Mouse (Mus musculus) stomach, embryonic 16.5 days (tissue): ENCODE measurements around the gene 1190005I06Rik. TPM values are rescaled to one million over a fixed set of nuclear protein-coding genes. Genes with fewer than 3 reads are reported as not detected.

ENCODE experiments used
- ATAC-seq: fragments of 200-750 bp; cut with Nextera tagmentation; 2 replicates; pipeline ENCODE4 v1.8.0; 2017; ENCODE audit warnings: moderate number of reproducible peaks, moderate TSS enrichment; ENCODE audit not compliant: insufficient read depth, low FRiP score
- H3K27ac ChIP-seq: fragments of 300-500 bp; sonication (generic); 2 replicates; pipeline ENCODE4 v1.5.1; 2014; ENCODE audit warnings: low read length
- H3K27me3 ChIP-seq: fragments of 300-500 bp; sonication (generic); 2 replicates; pipeline ENCODE4 v1.6.1; 2014; ENCODE audit warnings: low read length, control low read depth, mixed read lengths; ENCODE audit not compliant: control insufficient read depth, insufficient read depth
- H3K36me3 ChIP-seq: fragments of 300-500 bp; sonication (generic); 2 replicates; pipeline ENCODE4 v1.6.1; 2014; ENCODE audit warnings: low read length; ENCODE audit not compliant: control insufficient read depth, insufficient read depth
- H3K4me1 ChIP-seq: fragments of 300-500 bp; sonication (generic); 2 replicates; pipeline ENCODE4 v1.6.1; 2014; ENCODE audit warnings: low read length, control low read depth, mixed read lengths; ENCODE audit not compliant: control insufficient read depth, insufficient read depth
- H3K4me2 ChIP-seq: fragments of 300-500 bp; sonication (generic); 2 replicates; pipeline ENCODE4 v1.6.1; 2014; ENCODE audit warnings: low read depth, low read length, mixed read lengths
- H3K4me3 ChIP-seq: fragments of 300-500 bp; sonication (generic); replicated peaks from 2 replicates; pipeline ENCODE4 v1.5.1; 2014; ENCODE audit warnings: mild to moderate bottlenecking, low read length
- H3K9ac ChIP-seq: fragments of 300-500 bp; sonication (generic); 2 replicates; pipeline ENCODE4 v1.6.1; 2014; ENCODE audit warnings: low read length
- H3K9me3 ChIP-seq: fragments of 300-500 bp; sonication (generic); replicated peaks from 2 replicates; pipeline ENCODE4 v1.6.1; 2016; ENCODE audit warnings: low read length, control low read depth; ENCODE audit not compliant: control insufficient read depth
- WGBS: fragments of 180-500 bp; shearing (Covaris S2); extraction: QIAGEN DNeasy Blood & Tissue Kit; methylation state at CpG from one replicate; pipeline ENCODE4 v1.1.7; 2014; 5-methylcytosine and 5-hydroxymethylcytosine counted together
- polyA plus RNA-seq: library from polyadenylated mRNA; unstranded; fragments of >200 nt; fragmentation: Nextera tagmentation; extraction: Ambion mirVana; gene quantifications from 2 replicates; pipeline ENCODE4 v1.2.1, GENCODE M21; 2015

The 1190005I06Rik gene
- polyA plus RNA-seq, 1 experiment from 2014 or later = 3.4 TPM

- Histone ChIP-seq H3K36me3 (peaks cover 16% of the 10 kb centered on the region), H3K27me3 (no peaks in the 10 kb centered on the region), H3K4me3 (no peak overlapping the region), H3K27ac (no peak overlapping the region), H3K9ac (no peak overlapping the region), H3K9me3 (no peaks in the 10 kb centered on the region), H3K4me1 (0 out of 2 replicates have a peak, but pooled peaks cover 2% of the 10 kb centered on the region), H3K4me2 (no peak overlapping the region)
- no peak for ATAC-seq
- 86% methylated on average over 16 of the region's 16 CpGs for WGBS
These were observed 25.3 kb upstream of the 1190005I06Rik start for GRCm38 (mm10) chr8:120672626-120673229.

GRCm38 (mm10) chr8:120671775-120672174 is 24.3 kb upstream of the 1190005I06Rik start:
- Histone ChIP-seq H3K27me3 (no peaks in the 10 kb centered on the region), H3K4me1 (peaks cover 7% of the 10 kb centered on the region), H3K9ac (no peak overlapping the region), H3K4me2 (no peak overlapping the region), H3K4me3 (no peak overlapping the region), H3K36me3 (peaks cover 16% of the 10 kb centered on the region), H3K27ac (no peak overlapping the region), H3K9me3 (no peaks in the 10 kb centered on the region)
- ATAC-seq = no peak
- 57% methylated on average over 6 of the region's 6 CpGs for WGBS

GRCm38 (mm10) chr8:120668374-120668905 is 21.0 kb upstream of the 1190005I06Rik start, which contains the start of gene Emc8:
Gene Emc8, minus strand, starts transcription at chr8:120668573.
- H3K4me2 ChIP-seq = peak within 1 kb of the TSS; percentile 92
- H3K27ac ChIP-seq = peak within 1 kb of the TSS; percentile 90
- peaks cover 10% of the 10 kb centered on the region for H3K36me3 ChIP-seq
- peak within 1 kb of the TSS; percentile 96 for H3K4me3 ChIP-seq
- ATAC-seq = peak; percentile 26; the same call in 1 of the 2 replicates
- H3K9ac ChIP-seq = peak within 1 kb of the TSS; percentile 97
- H3K9me3 ChIP-seq = no peaks in the 10 kb centered on the region
- H3K27me3 ChIP-seq = no peaks in the 10 kb centered on the region
- peaks cover 26% of the 10 kb centered on the region for H3K4me1 ChIP-seq
- whole genome bisulfite sequencing = under 1% methylated on average over 49 of the region's 51 CpGs

GRCm38 (mm10) chr8:120667561-120668373 is 20.3 kb upstream of the 1190005I06Rik start, which contains the start of the genes Gm27021 and Cox4i1:
Gene Gm27021, minus strand, starts transcription at chr8:120668079.
Gene Cox4i1, plus strand, starts transcription at chr8:120668222.
- H3K27me3 ChIP-seq = no peaks in the 10 kb centered on the region
- under 1% methylated on average over 105 of the region's 105 CpGs for WGBS

GRCm38 (mm10) chr8:120666807-120667470 is 19.5 kb upstream of the 1190005I06Rik start:
- no peak for ATAC-seq
- H3K4me3 ChIP-seq = peak overlapping the region; percentile 96
- H3K9ac ChIP-seq = peak overlapping the region; percentile 97

More at GRCm38 (mm10) chr8:120667561-120668373, 20.3 kb upstream of the 1190005I06Rik start, which contains the start of the genes Gm27021 and Cox4i1:
- H3K4me2 ChIP-seq = peak within 1 kb of the TSS; percentile 92
- H3K4me3 ChIP-seq = peak within 1 kb of the TSS; percentile 96
- peak; percentile 96 for ATAC-seq
- peaks cover 26% of the 10 kb centered on the region for H3K4me1 ChIP-seq
- no peaks in the 10 kb centered on the region for H3K9me3 ChIP-seq
- H3K36me3 ChIP-seq = 0 out of 2 replicates have a peak, but pooled peaks cover 4% of the 10 kb centered on the region
- peak within 1 kb of the TSS; percentile 90 for H3K27ac ChIP-seq
- peak within 1 kb of the TSS; percentile 97 for H3K9ac ChIP-seq

GRCm38 (mm10) chr8:120665726-120666455 is 18.5 kb upstream of the 1190005I06Rik start:
- H3K36me3 ChIP-seq = 0 out of 2 replicates have a peak, but pooled peaks cover 2% of the 10 kb centered on the region
- no peak overlapping the region for H3K27ac ChIP-seq
- 66% methylated on average over 3 of the region's 3 CpGs for WGBS
- H3K4me1 ChIP-seq = peaks cover 26% of the 10 kb centered on the region
- no peaks in the 10 kb centered on the region for H3K27me3 ChIP-seq
- no peak overlapping the region for H3K4me3 ChIP-seq
- no peaks in the 10 kb centered on the region for H3K9me3 ChIP-seq
- H3K9ac ChIP-seq = peak overlapping the region; percentile 97
- no peak for ATAC-seq
- peak overlapping the region; percentile 92 for H3K4me2 ChIP-seq

More at GRCm38 (mm10) chr8:120666807-120667470, 19.5 kb upstream of the 1190005I06Rik start:
- Histone ChIP-seq H3K27ac (peak overlapping the region; percentile 90; the same call in 1 of the 2 replicates), H3K4me2 (peak overlapping the region; percentile 92), H3K27me3 (no peaks in the 10 kb centered on the region), H3K36me3 (0 out of 2 replicates have a peak, but pooled peaks cover 4% of the 10 kb centered on the region), H3K4me1 (peaks cover 26% of the 10 kb centered on the region), H3K9me3 (no peaks in the 10 kb centered on the region)
- 2% methylated on average over 17 of the region's 17 CpGs for WGBS

GRCm38 (mm10) chr8:120664566-120664965 is 17.1 kb upstream of the 1190005I06Rik start:
- H3K4me1 ChIP-seq = peaks cover 26% of the 10 kb centered on the region
- no peak for ATAC-seq
- no peaks in the 10 kb centered on the region for H3K27me3 ChIP-seq
- no peaks in the 10 kb centered on the region for H3K36me3 ChIP-seq
- WGBS = 75% methylated on average over 6 of the region's 6 CpGs
- no peaks in the 10 kb centered on the region for H3K9me3 ChIP-seq
- H3K9ac ChIP-seq = no peak overlapping the region
- H3K4me2 ChIP-seq = no peak overlapping the region
- no peak overlapping the region for H3K27ac ChIP-seq
- H3K4me3 ChIP-seq = no peak overlapping the region

GRCm38 (mm10) chr8:120657415-120657814 is 10.0 kb upstream of the 1190005I06Rik start:
- Histone ChIP-seq H3K4me2 (no peak overlapping the region), H3K4me3 (no peak overlapping the region), H3K4me1 (no peaks in the 10 kb centered on the region; the same call in 1 of the 2 replicates), H3K36me3 (peaks cover 14% of the 10 kb centered on the region), H3K27me3 (no peaks in the 10 kb centered on the region), H3K9me3 (no peaks in the 10 kb centered on the region), H3K9ac (no peak overlapping the region), H3K27ac (no peak overlapping the region)
- 82% methylated on average over 8 of the region's 8 CpGs for WGBS
- ATAC-seq = no peak
